Mouse (Mus musculus) monocyte, adult 5-6 weeks (primary cell): Measurements from ENCODE around the gene Ucn3. TPM values are rescaled to one million over a fixed set of nuclear protein-coding genes. Genes with fewer than 3 reads are reported as not detected.
A peak's percentile ranks its signal among the peaks of the same experiment; 100 is the strongest.

Source experiments
- ATAC-seq: fragments of 153-309, 156-312 bp; replicated peaks from 2 replicates; pipeline ENCODE4 v1.8.0; 2017; ENCODE audit warnings: mild to moderate bottlenecking; ENCODE audit not compliant: low TSS enrichment, insufficient number of reproducible peaks, severe bottlenecking, poor library complexity, low FRiP score
- total RNA-seq: library from RNA; stranded (forward); fragments of 200-1000, 200-491, 200-594 nt; gene quantifications from 3 replicates; pipeline ENCODE4 v1.2.3, GENCODE M21; 2017

The Ucn3 gene
- total RNA-seq, 1 experiment from 2014 or later, result not detected

GRCm38 (mm10) chr13:3895397-3895980, 49.7 kb downstream of the Ucn3 start:
- ATAC-seq, result no peak

DNA sequence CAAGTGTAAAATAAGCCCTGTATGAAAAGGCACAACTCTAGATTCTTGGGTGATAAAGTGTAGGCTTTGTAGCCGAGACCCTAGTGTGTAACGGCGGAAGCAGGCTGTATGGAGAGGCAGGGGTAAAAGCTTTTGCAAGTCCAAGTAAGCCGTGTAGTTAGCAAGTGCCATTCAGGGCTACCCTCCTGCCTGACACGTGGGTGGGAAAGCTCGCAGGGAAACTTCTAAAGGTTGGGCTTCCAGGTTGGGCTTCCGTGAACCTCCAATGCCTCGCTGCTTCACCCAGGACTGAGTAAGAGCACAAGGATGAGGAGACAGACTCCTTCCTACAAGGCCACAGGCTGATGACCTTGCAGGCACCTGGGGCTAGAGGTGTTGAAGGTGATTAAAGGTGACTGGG, 50.6 kb downstream of the Ucn3 start:
- ATAC-seq, result no peak

GRCm38 (mm10) chr13:3893126-3893734, 51.9 kb downstream of the Ucn3 start:
- ATAC-seq, result peak; percentile 83

DNA sequence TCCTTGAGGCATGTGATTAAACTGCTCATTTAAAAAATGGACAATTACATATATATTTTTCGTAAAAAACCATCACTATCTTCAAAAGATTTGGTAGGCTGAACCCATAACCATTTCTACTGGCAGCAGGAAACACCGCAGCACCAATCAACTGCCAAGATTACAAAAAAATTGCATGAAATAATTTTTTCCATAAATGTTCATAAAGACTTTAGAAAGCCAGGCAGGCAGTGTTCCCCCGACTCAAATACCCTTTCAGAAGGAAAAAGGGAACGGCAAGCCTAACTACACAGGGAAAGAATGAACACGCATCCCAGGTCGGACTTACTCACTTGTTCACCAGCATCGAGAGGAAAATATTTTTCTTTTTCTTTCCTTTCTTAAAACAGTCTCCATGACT, 52.5 kb downstream of the Ucn3 start:
- ATAC-seq, result no peak

GRCm38 (mm10) chr13:3891479-3892087, 53.6 kb downstream of the Ucn3 start:
- no peak for ATAC-seq

Other genes starting within 250 kb of the Ucn3 start
- gene Calml3, start 141.0 kb downstream of the Ucn3 start, total RNA-seq, result not detected in 3 replicates
- gene Calm4, start 107.6 kb downstream of the Ucn3 start, total RNA-seq, result not detected in 3 replicates
- not detected in 3 replicates for gene Calm5, start 91.2 kb downstream of the Ucn3 start, total RNA-seq
- 24.7 to 34.8 TPM (median 25.9 TPM) in 3 replicates for gene Net1, start 27.1 kb downstream of the Ucn3 start, total RNA-seq
- gene Tubal3, start 27.1 kb downstream of the Ucn3 start, total RNA-seq, result not detected in 3 replicates
- gene Akr1c14, start 103.7 kb upstream of the Ucn3 start, total RNA-seq, result not detected in 3 replicates
- gene Akr1c18, start 205.3 kb upstream of the Ucn3 start, total RNA-seq, result not detected in 3 replicates
- gene Akr1c13, start 245.8 kb upstream of the Ucn3 start, total RNA-seq, result 13.8 to 29.7 TPM (median 18.2 TPM) in 3 replicates